ENCODE assay signal across 12 mouse cellular contexts in the genomic region with DNA sequence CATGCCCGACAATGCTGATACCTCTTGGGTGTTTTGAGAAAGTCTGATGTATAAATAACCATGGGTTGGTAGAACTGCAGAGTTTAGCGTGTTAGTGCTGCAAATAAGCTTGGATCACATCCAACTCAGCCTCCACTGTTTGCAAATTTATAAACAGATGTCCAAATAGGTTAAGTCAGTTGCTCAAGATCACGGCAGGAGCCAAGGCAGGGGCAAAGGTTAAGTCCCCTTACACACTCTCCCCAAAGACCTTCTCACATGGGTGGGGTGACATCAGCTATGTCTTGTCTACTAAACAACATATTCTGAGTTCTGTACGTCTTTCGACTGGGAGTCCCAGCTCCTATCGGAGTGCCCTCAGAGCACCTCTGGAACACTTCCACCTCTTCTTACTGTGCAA.
DNase-seq lines count a peak whose midpoint lies in the region; ATAC-seq and TF ChIP-seq lines count a peak whose summit lies in the region.
"Had no signal": no experiment of that assay in that cellular context is flagged by ENCODE, and none has a peak within 500 bp of the region (broad histone marks: within the 10 kb centered on the region; RNA-seq: fewer than 3 reads in every experiment).

No protein-coding gene starts in this region.

- no peak overlapping the region for H3K9ac ChIP-seq in heart, adult 2 months (ENCODE audit: low read depth, low read length)
- H3K9ac ChIP-seq in liver, embryonic 16.5 days (ENCODE audit: low read depth, low read length) = no peak overlapping the region
- no peak overlapping the region for H3K9ac ChIP-seq in liver, embryonic 11.5 days (ENCODE audit: low read depth, low read length)
- H3K9ac ChIP-seq in forebrain, embryonic 13.5 days = no peak overlapping the region
- H3K9ac ChIP-seq: liver, embryonic 15.5 days had no signal

- TF ChIP-seq POLR2A in heart, adult 2 months (IDR thresholded peaks at IDR 0.05; ENCODE audit: insufficient read depth, low read depth, low read length) = no peak
- no peak for TF ChIP-seq POLR2A in lung, adult 2 months (IDR thresholded peaks at IDR 0.05; ENCODE audit: borderline replicate concordance, extremely low read depth, low read depth, low read length)

- no peaks in the 10 kb centered on the region for H3K79me2 ChIP-seq in heart, adult 2 months (replicated peaks; ENCODE audit: control insufficient read depth, insufficient read depth, low read length)

- no peak overlapping the region for H3K4me2 ChIP-seq in liver, embryonic 16.5 days (ENCODE audit: low read depth, low read length)
- H3K4me2 ChIP-seq in liver, embryonic 11.5 days = no peak overlapping the region
- H3K4me2 ChIP-seq in forebrain, embryonic 13.5 days = no peak overlapping the region
- H3K4me2 ChIP-seq: liver, embryonic 15.5 days; midbrain, embryonic 11.5 days had no signal

- intact Hi-C loops in heart, adult 2 months (cut with DNase I) = loop anchor here (1.0 to 5.0 kb wide), 2 partner anchors 112 to 262 kb away; partner anchors contain the start of gene Foxo1

- peak; percentile 61 to 68 for DNase-seq in heart, adult 2 months
- no peak for DNase-seq in heart, embryonic 10.5 days (ENCODE audit: low spot score)
- no peak for DNase-seq in liver, embryonic 11.5 days (ENCODE audit: low spot score)
- DNase-seq in lung, adult 2 months = peak; percentile 23
- DNase-seq in yolk sac, embryonic 10.5 days (ENCODE audit: low spot score) = peak; percentile 69
- DNase-seq: cerebellum, adult 9-10 months; thymus, postnatal 4 days had no signal

- WGBS in heart, adult 2 months = 61% methylated on average over 6 of the region's 6 CpGs
- 83% methylated on average over 6 of the region's 6 CpGs for WGBS in heart, embryonic 10.5 days
- 55% methylated on average over 6 of the region's 6 CpGs for WGBS in liver, embryonic 16.5 days (ENCODE audit: insufficient replicate concordance)
- 79% methylated on average over 6 of the region's 6 CpGs for WGBS in liver, embryonic 11.5 days
- WGBS in lung, adult 2 months = 33% methylated on average over 6 of the region's 6 CpGs
- WGBS in forebrain, embryonic 13.5 days = 83% methylated on average over 6 of the region's 6 CpGs

- H3K4me3 ChIP-seq in heart, adult 2 months = no peak overlapping the region
- H3K4me3 ChIP-seq in heart, embryonic 10.5 days = no peak overlapping the region
- H3K4me3 ChIP-seq in liver, embryonic 16.5 days (ENCODE audit: low read depth, low read length) = no peak overlapping the region
- no peak overlapping the region for H3K4me3 ChIP-seq in liver, embryonic 11.5 days (ENCODE audit: low read depth, low read length)
- no peak overlapping the region for H3K4me3 ChIP-seq in lung, adult 2 months (replicated peaks; ENCODE audit: extremely low read depth, low read depth, low read length)
- H3K4me3 ChIP-seq in forebrain, embryonic 13.5 days = no peak overlapping the region
- H3K4me3 ChIP-seq: liver, embryonic 15.5 days had no signal

- peak; percentile 35; the same call in 1 of the 2 replicates for ATAC-seq in liver, embryonic 16.5 days (ENCODE audit: low read depth)
- no peak for ATAC-seq in liver, embryonic 11.5 days (replicated peaks; ENCODE audit: low FRiP score)
- ATAC-seq in forebrain, embryonic 13.5 days = no peak
- ATAC-seq: forebrain, embryonic 14.5 days had no signal

- H3K9me3 ChIP-seq in heart, embryonic 10.5 days = no peaks in the 10 kb centered on the region
- no peaks in the 10 kb centered on the region for H3K9me3 ChIP-seq in liver, embryonic 16.5 days (replicated peaks; ENCODE audit: control insufficient read depth, low read length)
- H3K9me3 ChIP-seq in liver, embryonic 11.5 days (ENCODE audit: control insufficient read depth, low read length) = no peaks in the 10 kb centered on the region
- no peaks in the 10 kb centered on the region for H3K9me3 ChIP-seq in forebrain, embryonic 13.5 days (replicated peaks)
- H3K9me3 ChIP-seq: liver, embryonic 15.5 days had no signal

- H3K4me1 ChIP-seq in heart, adult 2 months (ENCODE audit: control insufficient read depth, insufficient read depth, low read length) = peaks cover 6% of the 10 kb centered on the region
- H3K4me1 ChIP-seq in heart, embryonic 10.5 days = peaks cover 2% of the 10 kb centered on the region; the same call in 1 of the 2 replicates
- peaks cover 4% of the 10 kb centered on the region; the same call in 1 of the 2 replicates for H3K4me1 ChIP-seq in liver, embryonic 16.5 days (ENCODE audit: control insufficient read depth, low read depth, low read length)
- H3K4me1 ChIP-seq in liver, embryonic 11.5 days (replicated peaks; ENCODE audit: control insufficient read depth, insufficient read depth, low read length) = no peaks in the 10 kb centered on the region
- peaks cover 17% of the 10 kb centered on the region for H3K4me1 ChIP-seq in lung, adult 2 months (ENCODE audit: control insufficient read depth, insufficient read depth, low read length)
- H3K4me1 ChIP-seq in forebrain, embryonic 13.5 days = no peaks in the 10 kb centered on the region
- H3K4me1 ChIP-seq: liver, embryonic 15.5 days had no signal

- H3K36me3 ChIP-seq in heart, adult 2 months (ENCODE audit: control insufficient read depth, insufficient read depth, low read length) = no peaks in the 10 kb centered on the region
- H3K36me3 ChIP-seq in heart, embryonic 10.5 days = no peaks in the 10 kb centered on the region
- no peaks in the 10 kb centered on the region for H3K36me3 ChIP-seq in liver, embryonic 16.5 days (ENCODE audit: control insufficient read depth, insufficient read depth)
- no peaks in the 10 kb centered on the region for H3K36me3 ChIP-seq in liver, embryonic 11.5 days (ENCODE audit: control insufficient read depth, insufficient read depth, low read length)
- no peaks in the 10 kb centered on the region for H3K36me3 ChIP-seq in forebrain, embryonic 13.5 days (ENCODE audit: poor library complexity, severe bottlenecking)
- H3K36me3 ChIP-seq: liver, embryonic 15.5 days had no signal

- H3K27me3 ChIP-seq in heart, adult 2 months (ENCODE audit: control insufficient read depth, insufficient read depth, low read length) = no peaks in the 10 kb centered on the region
- H3K27me3 ChIP-seq in heart, embryonic 10.5 days (ENCODE audit: insufficient read depth, poor library complexity, severe bottlenecking) = 0 out of 2 replicates have a peak, but pooled peaks cover 5% of the 10 kb centered on the region
- no peaks in the 10 kb centered on the region for H3K27me3 ChIP-seq in liver, embryonic 16.5 days (ENCODE audit: control insufficient read depth, insufficient read depth, low read depth, low read length)
- no peaks in the 10 kb centered on the region for H3K27me3 ChIP-seq in liver, embryonic 11.5 days (replicated peaks; ENCODE audit: control insufficient read depth, insufficient read depth, low read length)
- H3K27me3 ChIP-seq in forebrain, embryonic 13.5 days = peaks cover 27% of the 10 kb centered on the region
- H3K27me3 ChIP-seq: liver, embryonic 15.5 days had no signal

- H3K27ac ChIP-seq in heart, adult 2 months = no peak overlapping the region
- no peak overlapping the region for H3K27ac ChIP-seq in heart, embryonic 10.5 days
- H3K27ac ChIP-seq in liver, embryonic 16.5 days (ENCODE audit: low read length) = no peak overlapping the region
- H3K27ac ChIP-seq in liver, embryonic 11.5 days (ENCODE audit: low read depth, low read length) = no peak overlapping the region
- no peak overlapping the region for H3K27ac ChIP-seq in forebrain, embryonic 13.5 days
- H3K27ac ChIP-seq: liver, embryonic 15.5 days had no signal

- no peak for TF ChIP-seq EP300 in heart, adult 2 months (IDR thresholded peaks at IDR 0.05; ENCODE audit: insufficient read depth, low read depth, low read length)

- TF ChIP-seq CTCF in heart, adult 2 months (IDR thresholded peaks at IDR 0.05) = no peak
- no peak for TF ChIP-seq CTCF in lung, adult 2 months (IDR thresholded peaks at IDR 0.05; ENCODE audit: insufficient read depth, low read length)

Comparison
In these comparisons a context has a peak if more than half of its experiments do, and no peak if none do; other contexts are left out.
1. DNase-seq: peak in heart, adult 2 months (2 of 2), lung, adult 2 months (single experiment) and yolk sac, embryonic 10.5 days (single experiment); none in heart, embryonic 10.5 days (single experiment) and liver, embryonic 11.5 days (single experiment).